Mouse (Mus musculus) stomach, embryonic 16.5 days (tissue): ENCODE measurements around the gene Lsmem1. TPM values are rescaled to one million over a fixed set of nuclear protein-coding genes. Genes with fewer than 3 reads are reported as not detected.

Experiments
- ATAC-seq: fragments of 200-750 bp; cut with Nextera tagmentation; 2 replicates; pipeline ENCODE4 v1.8.0; 2017; ENCODE audit warnings: moderate number of reproducible peaks, moderate TSS enrichment; ENCODE audit not compliant: insufficient read depth, low FRiP score
- H3K27ac ChIP-seq: fragments of 300-500 bp; sonication (generic); 2 replicates; pipeline ENCODE4 v1.5.1; 2014; ENCODE audit warnings: low read length
- H3K27me3 ChIP-seq: fragments of 300-500 bp; sonication (generic); 2 replicates; pipeline ENCODE4 v1.6.1; 2014; ENCODE audit warnings: low read length, control low read depth, mixed read lengths; ENCODE audit not compliant: control insufficient read depth, insufficient read depth
- H3K36me3 ChIP-seq: fragments of 300-500 bp; sonication (generic); 2 replicates; pipeline ENCODE4 v1.6.1; 2014; ENCODE audit warnings: low read length; ENCODE audit not compliant: control insufficient read depth, insufficient read depth
- H3K4me1 ChIP-seq: fragments of 300-500 bp; sonication (generic); 2 replicates; pipeline ENCODE4 v1.6.1; 2014; ENCODE audit warnings: low read length, control low read depth, mixed read lengths; ENCODE audit not compliant: control insufficient read depth, insufficient read depth
- H3K4me2 ChIP-seq: fragments of 300-500 bp; sonication (generic); 2 replicates; pipeline ENCODE4 v1.6.1; 2014; ENCODE audit warnings: low read depth, low read length, mixed read lengths
- H3K4me3 ChIP-seq: fragments of 300-500 bp; sonication (generic); replicated peaks from 2 replicates; pipeline ENCODE4 v1.5.1; 2014; ENCODE audit warnings: mild to moderate bottlenecking, low read length
- H3K9ac ChIP-seq: fragments of 300-500 bp; sonication (generic); 2 replicates; pipeline ENCODE4 v1.6.1; 2014; ENCODE audit warnings: low read length
- H3K9me3 ChIP-seq: fragments of 300-500 bp; sonication (generic); replicated peaks from 2 replicates; pipeline ENCODE4 v1.6.1; 2016; ENCODE audit warnings: low read length, control low read depth; ENCODE audit not compliant: control insufficient read depth
- WGBS: fragments of 180-500 bp; shearing (Covaris S2); extraction: QIAGEN DNeasy Blood & Tissue Kit; methylation state at CpG from one replicate; pipeline ENCODE4 v1.1.7; 2014; 5-methylcytosine and 5-hydroxymethylcytosine counted together
- microRNA counts: library from miRNA; unstranded; fragments of <30 nt; microRNA quantifications from one replicate; lab custom pipeline; 2016
- microRNA-seq: library from miRNA; unstranded; fragments of <30 nt; microRNA quantifications from one replicate; pipeline ENCODE4, GENCODE M21; 2016
- polyA plus RNA-seq: library from polyadenylated mRNA; unstranded; fragments of >200 nt; fragmentation: Nextera tagmentation; extraction: Ambion mirVana; gene quantifications from 2 replicates; pipeline ENCODE4 v1.2.1, GENCODE M21; 2015

Lsmem1 gene
- polyA plus RNA-seq, 1 experiment from 2014 or later = 0.68 TPM

- Histone ChIP-seq H3K9me3 (no peaks in the 10 kb centered on the region), H3K4me3 (peak overlapping the region; percentile 47; the same call in 1 of the 2 replicates), H3K27ac (no peak overlapping the region), H3K4me2 (peak overlapping the region; percentile 83), H3K36me3 (no peaks in the 10 kb centered on the region), H3K9ac (no peak overlapping the region), H3K27me3 (peaks cover 18% of the 10 kb centered on the region), H3K4me1 (peaks cover 10% of the 10 kb centered on the region)
- ATAC-seq = no peak
- 48% methylated on average over 11 of the region's 11 CpGs for WGBS
Observed at GRCm38 (mm10) chr12:40134529-40134928, 64.8 kb downstream of the Lsmem1 start.

- H3K4me3 ChIP-seq = peak within 1 kb of the TSS; percentile 47
- peak within 1 kb of the TSS; percentile 83 for H3K4me2 ChIP-seq
- H3K27me3 ChIP-seq = peaks cover 18% of the 10 kb centered on the region
- 1% methylated on average over 39 of the region's 39 CpGs for WGBS
- H3K36me3 ChIP-seq = no peaks in the 10 kb centered on the region
- H3K27ac ChIP-seq = no peak within 1 kb of the TSS
- no peaks in the 10 kb centered on the region for H3K9me3 ChIP-seq
- no peak for ATAC-seq
- H3K9ac ChIP-seq = peak within 1 kb of the TSS; percentile 60
- H3K4me1 ChIP-seq = peaks cover 10% of the 10 kb centered on the region
Observed at GRCm38 (mm10) chr12:40133573-40134271, 65.6 kb downstream of the Lsmem1 start, which contains the start of gene Scin. Gene Scin, minus strand, starts transcription at chr12:40134228.

DNA sequence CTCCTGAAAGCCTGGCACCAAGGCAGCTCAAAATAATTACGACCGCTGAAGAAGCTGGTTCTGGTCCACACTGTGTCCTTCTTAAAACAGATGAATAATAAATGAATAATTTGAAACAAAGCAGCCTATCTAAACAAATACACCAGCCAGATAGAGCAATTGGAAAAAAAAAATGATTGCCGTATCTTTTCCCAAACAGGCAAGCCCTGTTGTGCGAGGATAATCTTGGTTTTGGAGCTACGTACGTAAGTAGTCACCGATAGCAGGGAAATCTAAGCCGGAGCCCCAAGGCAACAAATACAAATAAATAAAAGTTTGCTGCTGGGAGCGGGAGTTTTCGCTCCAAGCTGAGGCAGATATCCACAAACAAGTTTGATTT lies 66.1 kb downstream of the Lsmem1 start:
- no peaks in the 10 kb centered on the region for H3K36me3 ChIP-seq
- 12% methylated on average over 10 of the region's 10 CpGs for WGBS
- H3K9me3 ChIP-seq = no peaks in the 10 kb centered on the region
- H3K9ac ChIP-seq = no peak overlapping the region
- peaks cover 18% of the 10 kb centered on the region for H3K27me3 ChIP-seq
- H3K4me1 ChIP-seq = peaks cover 10% of the 10 kb centered on the region
- H3K27ac ChIP-seq = no peak overlapping the region
- H3K4me3 ChIP-seq = peak overlapping the region; percentile 47
- no peak for ATAC-seq
- peak overlapping the region; percentile 83 for H3K4me2 ChIP-seq

MicroRNA genes within 50 kb of the gene (microRNA counts, 519-probe panel; counts per million panel counts)
- not detected for microRNA mmu-miR-1938 (lab: Ali Mortazavi, UCI)

Small RNA genes within 50 kb of the gene (microRNA-seq; reads per million reads assigned to microRNA genes)
- not detected for gene Mir1938

Other genes with a start within 250 kb of the Lsmem1 start
- gene Arl4a, start 161.5 kb downstream of the Lsmem1 start, polyA plus RNA-seq = 39.3 and 49.3 TPM in 2 replicates
- gene Scin, start 65.3 kb downstream of the Lsmem1 start, polyA plus RNA-seq = 7.5 and 9.6 TPM in 2 replicates
- 80.1 and 92.3 TPM in 2 replicates for gene Ifrd1, start 49.0 kb upstream of the Lsmem1 start, polyA plus RNA-seq
- 28.7 and 30.9 TPM in 2 replicates for gene Zfp277, start 246.4 kb upstream of the Lsmem1 start, polyA plus RNA-seq
- gene Dock4, start 246.5 kb upstream of the Lsmem1 start, polyA plus RNA-seq = 6.7 and 8.7 TPM in 2 replicates